Comparison of ENCODE assay signal across 16 mouse cellular contexts in the genomic region with DNA sequence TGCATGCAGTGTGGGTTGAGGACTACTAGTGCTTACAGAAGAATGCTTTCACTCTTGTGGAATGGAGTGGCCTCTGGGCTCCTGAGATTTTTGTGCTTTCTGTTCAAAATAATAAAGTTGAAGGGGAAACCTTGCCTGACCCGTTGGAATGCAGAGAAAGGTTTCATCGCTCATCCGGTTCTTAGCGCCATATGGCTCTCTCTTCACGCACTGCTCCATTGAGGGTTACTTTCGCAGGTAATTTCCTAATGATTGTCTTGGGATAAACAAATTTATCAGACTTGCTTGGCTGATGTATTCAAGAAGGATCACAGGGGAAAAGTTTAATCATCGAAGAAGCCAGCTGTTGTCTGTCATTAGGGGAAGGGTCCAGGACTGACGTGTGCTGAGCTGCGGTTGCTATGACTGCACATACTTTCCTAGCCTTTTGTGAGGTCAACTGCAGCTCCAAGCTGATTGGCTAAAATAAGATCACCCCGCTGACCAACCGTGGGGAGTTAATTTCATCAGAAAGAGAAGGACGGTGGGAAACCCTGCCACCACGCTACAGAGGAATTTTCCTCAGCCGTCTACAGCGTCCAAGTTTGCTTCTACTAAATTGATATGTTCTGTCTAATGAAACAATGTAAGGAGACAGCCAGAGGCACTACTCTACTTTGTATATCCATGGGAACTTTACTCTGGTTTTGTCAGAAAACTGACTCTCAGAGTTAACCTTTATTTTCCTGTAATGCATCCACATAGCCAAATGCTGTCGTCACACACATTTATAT.
DNase-seq lines count a peak whose midpoint lies in the region; ATAC-seq and TF ChIP-seq lines count a peak whose summit lies in the region.
"Had no signal": no experiment of that assay in that cellular context is flagged by ENCODE, and none has a peak within 500 bp of the region (broad histone marks: within the 10 kb centered on the region; RNA-seq: fewer than 3 reads in every experiment).

No protein-coding gene starts in this region.

- WGBS in forebrain, embryonic 14.5 days: 63% methylated on average over 16 of the region's 16 CpGs
- 77% methylated on average over 16 of the region's 16 CpGs for WGBS in forebrain, embryonic 11.5 days
- WGBS in hindbrain, postnatal 0 days: 28% methylated on average over 16 of the region's 16 CpGs
- 50% methylated on average over 16 of the region's 16 CpGs for whole genome bisulfite sequencing in neural tube, embryonic 14.5 days

- H3K36me3 ChIP-seq in forebrain, embryonic 14.5 days (ENCODE audit: control insufficient read depth, insufficient read depth, low read length): no peaks in the 10 kb centered on the region
- H3K36me3 ChIP-seq in forebrain, embryonic 11.5 days (ENCODE audit: control insufficient read depth, insufficient read depth, low read length): no peaks in the 10 kb centered on the region
- H3K36me3 ChIP-seq in hindbrain, postnatal 0 days (ENCODE audit: insufficient read depth, low read length): no peaks in the 10 kb centered on the region
- no peaks in the 10 kb centered on the region for H3K36me3 ChIP-seq in neural tube, embryonic 14.5 days (ENCODE audit: control insufficient read depth, insufficient read depth, low read length)
- H3K36me3 ChIP-seq: heart, embryonic 13.5 days; liver, embryonic 12.5 days had no signal

- intact Hi-C loops in gastrocnemius, postnatal 36 days (cut with DNase I): no loop called here

- DNase-seq in forebrain, embryonic 14.5 days (ENCODE audit: low spot score): peak; percentile 10
- DNase-seq in forebrain, embryonic 11.5 days (ENCODE audit: low spot score): no peak
- peak; percentile 18 for DNase-seq in embryo, embryonic 10.5 days (ENCODE audit: low spot score)
- DNase-seq in hindbrain, postnatal 0 days (ENCODE audit: low spot score): peak; percentile 23
- no peak for DNase-seq in gastrocnemius, postnatal 36 days
- no peak for DNase-seq in natural killer cell, adult 2 months (ENCODE audit: low spot score in 2 of 2)
- DNase-seq: adrenal gland, postnatal 36 days; B cell, adult 2 months; kidney, postnatal 4 days; lung, postnatal 14 days; thymus, postnatal 36 days had no signal

- H3K4me2 ChIP-seq in forebrain, embryonic 14.5 days (ENCODE audit: low read length): no peak overlapping the region
- no peak overlapping the region for H3K4me2 ChIP-seq in forebrain, embryonic 11.5 days (ENCODE audit: low read depth, low read length, severe bottlenecking)
- H3K4me2 ChIP-seq in hindbrain, postnatal 0 days (ENCODE audit: low read depth, low read length): no peak overlapping the region
- no peak overlapping the region for H3K4me2 ChIP-seq in neural tube, embryonic 14.5 days (ENCODE audit: low read depth, low read length)
- H3K4me2 ChIP-seq: heart, embryonic 13.5 days; liver, embryonic 12.5 days had no signal

- no peaks in the 10 kb centered on the region for H3K9me3 ChIP-seq in forebrain, embryonic 14.5 days (replicated peaks; ENCODE audit: control insufficient read depth, low read length)
- H3K9me3 ChIP-seq in forebrain, embryonic 11.5 days (ENCODE audit: control insufficient read depth, low read length): no peaks in the 10 kb centered on the region; the same call in 1 of the 2 replicates
- H3K9me3 ChIP-seq in hindbrain, postnatal 0 days (ENCODE audit: low read length): no peaks in the 10 kb centered on the region
- no peaks in the 10 kb centered on the region for H3K9me3 ChIP-seq in neural tube, embryonic 14.5 days (ENCODE audit: control insufficient read depth, low read length)
- H3K9me3 ChIP-seq: liver, embryonic 12.5 days had no signal

- H3K4me1 ChIP-seq in forebrain, embryonic 14.5 days (ENCODE audit: control insufficient read depth, insufficient read depth, low read length): 0 out of 2 replicates have a peak, but pooled peaks cover 2% of the 10 kb centered on the region
- no peaks in the 10 kb centered on the region for H3K4me1 ChIP-seq in forebrain, embryonic 11.5 days (replicated peaks; ENCODE audit: control insufficient read depth, insufficient read depth, low read length)
- H3K4me1 ChIP-seq in hindbrain, postnatal 0 days (ENCODE audit: insufficient read depth, low read length): no peaks in the 10 kb centered on the region
- H3K4me1 ChIP-seq in neural tube, embryonic 14.5 days (ENCODE audit: control insufficient read depth, insufficient read depth, low read length): peaks cover 2% of the 10 kb centered on the region; the same call in 1 of the 2 replicates
- H3K4me1 ChIP-seq: heart, embryonic 13.5 days; liver, embryonic 12.5 days had no signal

- H3K4me3 ChIP-seq in forebrain, embryonic 14.5 days (ENCODE audit: low read depth, low read length): no peak overlapping the region
- H3K4me3 ChIP-seq in forebrain, embryonic 11.5 days (ENCODE audit: low read depth, low read length): no peak overlapping the region
- no peak overlapping the region for H3K4me3 ChIP-seq in hindbrain, postnatal 0 days (ENCODE audit: low read length)
- H3K4me3 ChIP-seq in neural tube, embryonic 14.5 days (ENCODE audit: low read depth, low read length): no peak overlapping the region
- H3K4me3 ChIP-seq: heart, embryonic 13.5 days; liver, embryonic 12.5 days; myocyte had no signal

- no peak for ATAC-seq in forebrain, embryonic 14.5 days
- no peak for ATAC-seq in forebrain, embryonic 11.5 days (replicated peaks; ENCODE audit: low FRiP score)
- peak; percentile 73 for ATAC-seq in hindbrain, postnatal 0 days
- peak; percentile 65; the same call in 1 of the 2 replicates for ATAC-seq in neural tube, embryonic 14.5 days (ENCODE audit: low read depth)
- ATAC-seq in megakaryocyte, adult 5-6 weeks (ENCODE audit: poor library complexity, severe bottlenecking): no peak
- ATAC-seq: liver, embryonic 12.5 days had no signal

- TF ChIP-seq CTCF in hindbrain, postnatal 0 days (IDR thresholded peaks at IDR 0.05; ENCODE audit: low read depth): no peak

- no peaks in the 10 kb centered on the region for H3K27me3 ChIP-seq in forebrain, embryonic 14.5 days (replicated peaks; ENCODE audit: control insufficient read depth, insufficient read depth, low read length)
- H3K27me3 ChIP-seq in forebrain, embryonic 11.5 days (ENCODE audit: control insufficient read depth, insufficient read depth, low read length): no peaks in the 10 kb centered on the region
- H3K27me3 ChIP-seq in hindbrain, postnatal 0 days (ENCODE audit: insufficient read depth, low read length): no peaks in the 10 kb centered on the region; the same call in 1 of the 2 replicates
- no peaks in the 10 kb centered on the region for H3K27me3 ChIP-seq in neural tube, embryonic 14.5 days (ENCODE audit: control insufficient read depth, insufficient read depth, low read length)
- H3K27me3 ChIP-seq: heart, embryonic 13.5 days; liver, embryonic 12.5 days had no signal

- no peak overlapping the region for H3K9ac ChIP-seq in forebrain, embryonic 14.5 days (ENCODE audit: low read length)
- no peak overlapping the region for H3K9ac ChIP-seq in forebrain, embryonic 11.5 days (ENCODE audit: low read length)
- H3K9ac ChIP-seq in hindbrain, postnatal 0 days (replicated peaks; ENCODE audit: low read length): no peak overlapping the region
- H3K9ac ChIP-seq in neural tube, embryonic 14.5 days (replicated peaks; ENCODE audit: low read depth, low read length): no peak overlapping the region
- H3K9ac ChIP-seq: heart, embryonic 13.5 days; liver, embryonic 12.5 days had no signal

- no peak overlapping the region for H3K27ac ChIP-seq in forebrain, embryonic 14.5 days (ENCODE audit: low read depth, low read length)
- H3K27ac ChIP-seq in forebrain, embryonic 11.5 days (ENCODE audit: low read depth, low read length): no peak overlapping the region
- no peak overlapping the region for H3K27ac ChIP-seq in hindbrain, postnatal 0 days
- H3K27ac ChIP-seq in neural tube, embryonic 14.5 days (ENCODE audit: low read depth, low read length): no peak overlapping the region
- H3K27ac ChIP-seq: heart, embryonic 13.5 days; liver, embryonic 12.5 days had no signal

Comparison
In these comparisons a context has a peak if more than half of its experiments do, and no peak if none do; other contexts are left out.
1. DNase-seq: peak in forebrain, embryonic 14.5 days (single experiment), embryo, embryonic 10.5 days (single experiment) and hindbrain, postnatal 0 days (single experiment); none in forebrain, embryonic 11.5 days (single experiment), gastrocnemius, postnatal 36 days (0 of 2) and natural killer cell, adult 2 months (0 of 2).
2. ATAC-seq: peak in hindbrain, postnatal 0 days (single experiment) and neural tube, embryonic 14.5 days (single experiment); none in forebrain, embryonic 14.5 days (single experiment), forebrain, embryonic 11.5 days (single experiment) and megakaryocyte, adult 5-6 weeks (single experiment).